Mouse (Mus musculus) thymus, adult 2 months (tissue): ENCODE measurements at regions not wholly inside any gene's neighbourhood (a gene's known extent, or its start where the extent isn't known, plus 50 kb on each side); places are given as distances from the start of the nearest gene placed in this dataset.

Source experiments
- CTCF ChIP-seq: fragments of 200-500 bp; IDR thresholded peaks from 2 replicates; pipeline ENCODE4 v1.5.1; 2012; ENCODE audit warnings: mild to moderate bottlenecking, control low read depth, low read length, moderate library complexity, borderline replicate concordance; ENCODE audit not compliant: control insufficient read depth, poor library complexity, insufficient read depth; ENCODE audit errors: extremely low read depth
- POLR2A ChIP-seq: fragments of 200-500 bp; IDR thresholded peaks from 2 replicates; pipeline ENCODE4 v1.6.1; 2012; ENCODE audit warnings: mild to moderate bottlenecking, low read length, control low read depth, moderate library complexity; ENCODE audit not compliant: control insufficient read depth, poor library complexity, insufficient read depth; ENCODE audit errors: extremely low read depth

GRCm38 (mm10) chr13:112220184-112220583 lies 68.1 kb upstream of the Ankrd55 start:
- TF ChIP-seq CTCF: no peak
- no peak for TF ChIP-seq POLR2A
